Mouse (Mus musculus) olfactory bulb, adult 2 months (tissue): ENCODE results near the gene Rnf24.

Source experiments
- CTCF ChIP-seq: fragments of 200-500 bp; IDR thresholded peaks from 2 replicates; pipeline ENCODE4 v1.5.1; 2012; ENCODE audit warnings: low read depth, mild to moderate bottlenecking, low read length, moderate library complexity; ENCODE audit not compliant: insufficient read depth
- POLR2A ChIP-seq: fragments of 200-500 bp; IDR thresholded peaks from 2 replicates; pipeline ENCODE4 v1.6.1; 2012; ENCODE audit warnings: mild to moderate bottlenecking, low read depth, low read length, moderate library complexity; ENCODE audit not compliant: insufficient read depth

DNA sequence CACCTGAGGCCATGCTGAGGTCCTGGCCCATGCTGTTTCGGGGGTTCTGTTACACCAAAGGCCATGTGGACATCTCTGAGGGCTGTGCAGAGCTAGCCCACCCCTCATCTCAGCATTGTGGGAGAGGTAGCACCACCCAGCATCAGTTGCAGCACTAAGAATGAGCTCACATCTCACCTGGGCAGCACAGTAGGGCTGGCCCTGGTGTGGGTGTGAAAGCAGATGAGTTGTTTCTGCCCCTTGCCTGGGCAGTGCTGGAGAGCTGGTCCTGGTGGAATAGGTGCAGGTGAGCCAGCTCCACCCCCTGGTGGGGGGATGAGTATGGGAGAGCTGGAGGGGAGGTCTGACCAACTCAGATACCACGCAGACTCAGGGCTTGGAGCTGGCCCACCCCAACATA lies 36.5 kb downstream of the Rnf24 start:
- TF ChIP-seq POLR2A (no peak), CTCF (no peak)
